Mouse (Mus musculus) Patski (cell line): Measurements from ENCODE around the gene Tspear. TPM values are rescaled to one million over a fixed set of nuclear protein-coding genes. Genes with fewer than 3 reads are reported as not detected.
"Not testable (repeated sequence)": the region's sequence is repeated elsewhere in the genome, so short reads cannot be mapped to it uniquely, and the experiment has no call there.

Source experiments
- ATAC-seq: fragments of 100-300 bp; one replicate; pipeline ENCODE4 v1.8.0; 2021
- CTCF ChIA-PET: fragments of 350-600 bp; sonication (Branson Sonifier 250); formaldehyde crosslinking; loops from one replicate; lab custom pipeline; 2022; ENCODE audit warnings: inconsistent platforms; lab: Charles Lee
- POLR2A ChIA-PET: fragments of 350-600 bp; sonication (Branson Sonifier 250); formaldehyde crosslinking; loops from one replicate; lab custom pipeline; 2022; ENCODE audit warnings: antibody characterized with exemption, inconsistent platforms; lab: Charles Lee
- DNase-seq: peaks from one replicate; pipeline ENCODE4 v3.0.0-alpha.2; 2011; ENCODE audit warnings: low read depth, low spot score
- H3K27me3 ChIP-seq: fragments of 371-371 bp; one replicate; pipeline ENCODE4 v1.5.1; 2021
- CTCF ChIP-seq: fragments of 100-300 bp; IDR thresholded peaks from one replicate; pipeline ENCODE4 v1.5.1; 2021
- in situ Hi-C: fragments of 300-500 bp; cut with MboI; formaldehyde crosslinking; loops from 3 replicates; pipeline ENCODE4 v1.11.1; 2018; ENCODE audit warnings: low pct_unique_long_range_greater_than_20kb, mixed read lengths
- polyA plus RNA-seq: library from polyadenylated mRNA; unstranded; gene quantifications from one replicate; pipeline ENCODE4 v1.2.3, GENCODE M21; 2021

Tspear gene
- polyA plus RNA-seq, 1 experiment from 2014 or later: not detected

GRCm38 (mm10) chr10:77666342-77666741, 20.0 kb upstream of the Tspear start:
- in situ Hi-C loops: no loop called here
- no peak for TF ChIP-seq CTCF
- ATAC-seq (no peak), DNase-seq (no peak)
- CTCF ChIA-PET: interaction anchor here (1.2 kb wide), 1 partner anchor 29 kb away, joined by 3 read pairs; no protein-coding TSS in a partner anchor
- no peaks in the 10 kb centered on the region for H3K27me3 ChIP-seq
- POLR2A ChIA-PET: interaction anchor here (0.6 to 0.7 kb wide), 2 partner anchors 10 to 59 kb away, joined by 3 to 6 read pairs; no protein-coding TSS in a partner anchor

DNA sequence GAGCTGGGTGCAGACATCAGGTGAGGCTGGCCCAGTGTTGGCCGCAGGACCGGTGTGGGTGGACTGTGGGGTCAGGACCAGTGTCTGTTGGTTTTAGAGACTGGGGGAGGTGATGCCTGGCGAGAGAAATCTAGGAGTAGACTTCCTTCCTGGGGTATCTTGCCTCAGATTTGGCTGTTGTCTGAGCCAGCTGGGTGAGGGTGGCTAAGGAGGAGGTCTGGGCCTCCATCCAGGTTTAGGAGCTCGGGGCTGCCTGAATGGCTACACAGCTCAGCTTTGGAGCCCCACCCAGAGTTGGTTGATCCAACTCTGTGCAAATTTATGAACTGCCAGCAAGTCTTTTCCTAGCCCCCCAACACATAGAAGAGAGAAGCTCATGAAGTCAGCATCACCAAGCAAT, 19.0 kb upstream of the Tspear start:
- in situ Hi-C loops: no loop called here
- no peak for TF ChIP-seq CTCF
- ATAC-seq (no peak), DNase-seq (no peak)
- no peaks in the 10 kb centered on the region for H3K27me3 ChIP-seq
- CTCF ChIA-PET: interaction anchor here (0.7 to 0.8 kb wide), 2 partner anchors 17 to 40 kb away, joined by 3 read pairs; no protein-coding TSS in a partner anchor
- POLR2A ChIA-PET: no interaction called here

- no peak for TF ChIP-seq CTCF
- no peak for DNase-seq
- in situ Hi-C loops: no loop called here
These were observed 15.7 kb upstream of the Tspear start for GRCm38 (mm10) chr10:77670710-77671109.

DNA sequence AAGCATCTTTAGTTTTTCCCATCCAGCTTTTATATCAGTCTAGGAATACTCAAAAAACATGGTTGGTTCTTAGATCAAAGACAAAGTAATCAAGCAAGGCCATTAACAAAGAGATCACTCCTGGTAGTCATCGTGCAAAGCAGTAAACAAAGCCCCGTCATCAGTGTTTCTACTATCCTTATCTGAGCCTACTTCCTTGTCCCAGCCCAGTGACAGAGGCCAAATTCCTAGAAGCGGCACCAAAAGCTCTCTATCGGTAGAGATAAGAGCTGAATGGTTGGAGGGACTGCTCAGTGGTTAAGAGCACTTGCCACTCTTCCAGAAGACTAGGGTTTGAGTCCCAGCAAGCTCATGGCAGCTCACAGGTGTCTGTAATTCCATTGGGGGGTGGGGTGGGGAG, 14.8 kb upstream of the Tspear start:
- in situ Hi-C loops: no loop called here
- no peak for TF ChIP-seq CTCF
- CTCF ChIA-PET: no interaction called here
- no peak for ATAC-seq
- POLR2A ChIA-PET: no interaction called here
- peaks cover 3% of the 10 kb centered on the region for H3K27me3 ChIP-seq
- DNase-seq: no peak

More at GRCm38 (mm10) chr10:77670710-77671109, 15.7 kb upstream of the Tspear start:
- peaks cover 3% of the 10 kb centered on the region for H3K27me3 ChIP-seq
- no peak for ATAC-seq
- ChIA-PET CTCF (no interaction called here), POLR2A (interaction anchor here (0.6 kb wide), 1 partner anchor 15 kb away, joined by 3 read pairs; no protein-coding TSS in a partner anchor)

DNA sequence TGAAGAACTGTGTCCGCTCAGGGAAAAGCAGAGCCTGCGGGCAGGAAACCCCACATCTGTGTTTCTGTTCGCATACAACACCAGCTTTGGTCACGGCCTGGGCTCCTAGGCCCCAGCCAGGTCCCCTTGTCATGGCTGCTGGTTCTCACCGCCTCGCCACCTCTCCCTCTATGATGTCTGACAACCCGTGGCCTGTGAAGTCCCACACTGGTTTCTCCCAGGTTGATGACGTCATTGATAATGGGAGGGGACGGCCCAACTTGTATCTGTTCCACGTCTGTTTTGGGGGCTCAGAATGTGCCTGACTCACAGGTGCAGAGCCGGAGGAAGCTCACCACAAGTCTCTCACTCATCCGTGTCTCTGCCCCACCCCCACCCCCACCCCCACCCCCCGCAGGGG, 12.6 kb upstream of the Tspear start:
- CTCF ChIA-PET: no interaction called here

DNA sequence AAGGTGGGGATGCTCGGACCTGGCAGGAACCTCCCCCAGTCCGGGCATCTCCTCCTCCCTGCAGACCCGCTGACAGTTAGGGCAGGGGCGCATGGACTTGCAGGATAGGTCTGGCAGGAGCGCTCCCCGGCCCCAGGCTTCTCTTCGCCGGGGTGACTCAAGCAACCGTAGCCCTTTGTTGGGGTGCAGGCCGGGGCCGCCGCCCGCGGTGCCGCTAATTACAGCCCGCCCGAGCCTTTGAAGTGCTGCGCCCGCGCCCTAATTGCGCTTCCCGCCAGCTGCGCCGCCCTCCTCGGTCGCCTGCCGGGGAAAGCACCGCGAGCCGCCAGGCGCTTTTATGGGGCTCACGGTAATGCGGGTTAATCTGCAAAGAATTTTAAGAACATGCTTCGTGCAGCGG, 8.8 kb upstream of the Tspear start:
- CTCF ChIA-PET: no interaction called here
- no peak for DNase-seq
- ATAC-seq: no peak
- TF ChIP-seq CTCF: no peak
- in situ Hi-C loops: no loop called here
- POLR2A ChIA-PET: no interaction called here
- H3K27me3 ChIP-seq: peaks cover 30% of the 10 kb centered on the region

More for the DNA sequence above, 12.6 kb upstream of the Tspear start:
- POLR2A ChIA-PET: no interaction called here
- in situ Hi-C loops: no loop called here
- no peak for TF ChIP-seq CTCF
- peaks cover 24% of the 10 kb centered on the region for H3K27me3 ChIP-seq
- no peak for ATAC-seq
- DNase-seq: no peak

GRCm38 (mm10) chr10:77682994-77683393, 3.4 kb upstream of the Tspear start:
- no peak for TF ChIP-seq CTCF
- ChIA-PET POLR2A (no interaction called here), CTCF (no interaction called here)
- in situ Hi-C loops: no loop called here
- ATAC-seq (no peak), DNase-seq (no peak)
- peaks cover 27% of the 10 kb centered on the region for H3K27me3 ChIP-seq

- in situ Hi-C loops: no loop called here
- no peak for DNase-seq
- TF ChIP-seq CTCF: no peak
- CTCF ChIA-PET: interaction anchor here (1.1 kb wide), 1 partner anchor 17 kb away, joined by 3 read pairs; no protein-coding TSS in a partner anchor
- ATAC-seq: no peak
- POLR2A ChIA-PET: interaction anchor here (0.7 kb wide), 1 partner anchor 24 kb away, joined by 3 read pairs; no protein-coding TSS in a partner anchor
- H3K27me3 ChIP-seq: peaks cover 17% of the 10 kb centered on the region
These were observed 2.2 kb upstream of the Tspear start for GRCm38 (mm10) chr10:77684181-77684580.

GRCm38 (mm10) chr10:77687021-77687420, 652 bp downstream of the Tspear start:
- H3K27me3 ChIP-seq: peaks cover 27% of the 10 kb centered on the region
- in situ Hi-C loops: no loop called here
- no peak for DNase-seq

DNA sequence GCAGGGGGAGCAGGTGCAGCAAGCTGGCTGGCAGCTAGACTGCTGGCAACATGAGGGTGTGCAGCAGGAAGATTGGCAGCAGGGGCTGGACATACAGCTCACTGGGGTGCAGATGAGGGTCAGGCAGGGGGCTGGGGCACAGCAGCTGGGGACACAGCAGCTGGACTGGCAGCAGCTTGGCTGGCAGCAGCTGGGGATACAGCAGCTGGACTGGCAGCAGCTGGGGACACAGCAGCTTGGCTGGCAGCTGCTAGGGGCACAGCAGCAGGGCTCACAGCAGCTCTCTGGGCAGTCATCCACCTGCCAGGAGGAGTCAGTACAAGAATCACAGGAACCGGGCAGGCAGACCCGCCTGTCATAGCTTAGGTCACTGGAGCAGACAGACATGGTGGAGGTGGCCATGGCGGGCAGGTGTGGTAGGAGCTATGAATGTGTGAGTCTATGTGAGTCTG, 4.0 kb downstream of the Tspear start, which contains the start of gene Gm19402:
TSS of gene Gm19402 (minus strand) at position 402 of the 452 bp plus-strand sequence.
- POLR2A ChIA-PET, ATAC-seq, in situ Hi-C loops, CTCF ChIA-PET, DNase-seq: not testable (repeated sequence)
- peaks cover 33% of the 10 kb centered on the region for H3K27me3 ChIP-seq

More at GRCm38 (mm10) chr10:77687021-77687420, 652 bp downstream of the Tspear start:
- CTCF ChIA-PET: no interaction called here
- ATAC-seq: no peak
- no peak for TF ChIP-seq CTCF
- POLR2A ChIA-PET: no interaction called here

DNA sequence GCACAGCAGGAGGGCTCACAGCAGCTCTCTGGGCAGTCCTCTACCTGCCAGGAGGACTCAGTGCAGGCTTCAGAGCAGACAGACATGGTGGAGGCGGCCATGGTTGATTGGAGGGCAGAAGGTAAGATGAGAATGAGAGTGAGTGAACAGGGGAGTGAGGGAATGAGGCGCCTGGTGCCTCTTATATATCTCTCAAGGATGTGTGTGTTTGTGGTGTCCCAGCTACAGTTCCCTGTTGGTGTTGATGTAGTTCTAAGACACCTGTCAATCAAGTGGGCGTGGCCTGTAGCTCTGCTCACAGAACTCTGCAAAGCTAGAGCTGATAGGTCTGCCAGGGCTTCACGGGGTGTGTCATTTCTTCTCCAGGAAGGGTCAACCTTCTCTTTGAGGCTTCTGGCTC, 10.8 kb downstream of the Tspear start, which contains the start of gene Gm9508:
TSS of gene Gm9508 (minus strand) at position 101 of the 400 bp plus-strand sequence.
- DNase-seq (no peak), ATAC-seq (no peak)
- ChIA-PET CTCF (interaction anchor here (2.9 kb wide), 1 partner anchor 11 kb away, joined by 9 read pairs; no protein-coding TSS in a partner anchor), POLR2A (no interaction called here)
- H3K27me3 ChIP-seq: peaks cover 6% of the 10 kb centered on the region
- no peak for TF ChIP-seq CTCF
- in situ Hi-C loops: no loop called here
